Mouse (Mus musculus): ENCODE results near the gene Gna11.

Gene Gna11

DNA sequence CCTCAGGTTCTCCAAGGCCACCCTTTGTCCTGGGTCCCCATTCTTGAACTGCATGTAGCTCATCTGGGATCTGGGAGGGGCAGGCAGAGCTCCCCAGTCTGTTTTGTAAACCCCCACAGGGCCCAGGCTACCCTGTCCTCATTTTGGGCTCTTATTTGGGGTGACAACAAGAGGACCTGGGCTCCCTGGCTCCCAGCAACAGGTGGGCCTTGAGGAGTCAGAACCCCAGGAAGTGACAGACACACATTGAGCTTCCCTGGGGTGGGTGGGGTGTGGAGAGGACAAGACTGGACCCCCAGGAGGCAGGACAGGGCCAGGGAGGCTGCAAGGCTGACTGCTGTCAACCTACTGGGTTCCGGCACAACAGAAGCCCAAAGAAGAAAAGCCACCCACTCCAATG lies 1.4 kb downstream of the Gna11 start:
- no peak for DNase-seq (ENCODE audit: low read depth, low spot score)

- no peak for DNase-seq (ENCODE audit: low read depth, low spot score)
Measured at GRCm38 (mm10) chr10:81542727-81543460, 2.1 kb downstream of the Gna11 start.

- no peak for DNase-seq (ENCODE audit: low read depth, low spot score)
Measured at GRCm38 (mm10) chr10:81541803-81542202, 3.2 kb downstream of the Gna11 start.

DNA sequence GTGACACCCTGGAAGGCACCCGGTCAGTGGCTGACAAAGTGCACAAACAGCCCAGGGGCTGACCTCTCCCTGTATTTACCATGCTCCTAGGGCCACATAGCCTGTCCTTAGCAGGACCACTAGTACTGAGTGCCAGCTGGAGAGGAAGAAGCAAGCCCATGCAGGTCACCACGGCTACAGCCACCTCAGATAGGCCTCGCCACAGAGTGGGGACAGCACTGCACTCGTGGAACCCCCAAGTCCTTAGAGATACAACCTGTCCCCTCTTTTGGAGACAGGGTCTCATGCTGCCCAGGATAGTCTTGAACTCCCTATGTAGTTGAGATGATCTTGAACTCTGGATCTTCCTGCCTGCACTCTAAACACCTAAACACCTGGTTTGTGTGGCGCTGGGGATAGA lies 3.6 kb downstream of the Gna11 start:
- no peak for DNase-seq (ENCODE audit: low read depth, low spot score)

- no peak for DNase-seq (ENCODE audit: low read depth, low spot score)
Measured at GRCm38 (mm10) chr10:81538321-81539048, 6.5 kb downstream of the Gna11 start.

- DNase-seq (ENCODE audit: low read depth, low spot score), result no peak
Measured at GRCm38 (mm10) chr10:81537429-81537828, 7.6 kb downstream of the Gna11 start.

DNA sequence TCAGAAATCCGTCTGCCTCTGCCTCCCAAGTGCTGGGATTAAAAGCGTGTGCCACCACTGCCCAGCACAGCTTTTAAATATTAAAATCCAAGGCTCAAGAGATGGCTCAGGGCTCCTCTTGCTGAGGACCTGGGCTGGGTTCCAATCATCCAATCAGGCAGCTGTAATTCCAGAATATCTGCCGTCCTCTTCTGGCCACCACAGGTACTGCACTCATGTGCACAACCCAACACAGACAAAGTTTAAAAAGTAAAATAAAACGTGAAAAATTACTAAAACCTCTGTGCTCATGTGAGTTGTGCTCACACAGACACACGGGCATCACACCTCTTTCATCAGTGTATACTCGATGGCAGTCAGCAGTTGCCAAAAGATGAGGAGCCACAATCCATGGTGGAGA lies 8.3 kb downstream of the Gna11 start:
- no peak for DNase-seq (ENCODE audit: low read depth, low spot score)

DNA sequence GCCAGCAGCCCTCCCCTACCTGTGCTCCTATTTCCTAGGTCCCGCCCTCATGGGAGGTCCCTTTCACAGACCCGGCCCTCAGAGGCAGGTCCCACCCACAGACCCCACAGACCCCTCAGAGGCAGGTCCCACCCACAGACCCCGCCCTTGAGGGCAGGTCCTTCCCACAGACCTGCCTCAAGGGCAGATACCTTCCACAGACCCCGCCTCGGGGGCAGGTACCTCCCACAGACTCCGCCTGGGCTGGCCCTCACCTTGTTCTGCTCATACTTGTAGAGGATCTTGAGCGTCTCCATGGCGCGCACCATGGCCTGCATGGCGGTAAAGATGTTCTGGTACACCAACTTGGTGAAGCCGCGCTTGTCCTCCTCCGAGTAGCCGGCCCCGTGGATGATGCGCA lies 10.2 kb downstream of the Gna11 start:
- no peak for DNase-seq (ENCODE audit: low read depth, low spot score)

DNA sequence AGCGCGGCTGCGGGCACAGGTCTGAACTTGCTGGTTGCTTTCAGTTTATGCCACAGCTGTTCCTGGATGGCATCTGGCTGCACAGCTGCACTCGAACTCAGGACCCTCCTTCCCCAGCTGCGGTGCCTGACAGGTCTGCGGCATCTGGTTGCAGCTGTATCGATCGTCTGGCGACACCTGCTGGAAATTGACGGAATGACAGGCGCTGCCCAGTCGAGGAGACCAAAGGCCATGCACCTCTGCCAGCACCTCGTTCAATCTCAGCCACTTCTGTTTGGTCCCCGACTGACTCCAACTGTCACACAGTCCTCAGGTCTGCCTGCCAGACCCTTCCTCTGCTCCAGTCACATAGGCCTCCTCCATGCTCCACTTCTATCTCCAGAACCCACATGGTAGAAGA lies 18.2 kb downstream of the Gna11 start:
- DNase-seq (ENCODE audit: low read depth, low spot score), result peak; percentile 73

- no peak for DNase-seq (ENCODE audit: low read depth, low spot score)
Measured at GRCm38 (mm10) chr10:81525017-81525694, 19.8 kb downstream of the Gna11 start.

- no peak for DNase-seq (ENCODE audit: low read depth, low spot score)
Measured at GRCm38 (mm10) chr10:81524051-81524605, 20.9 kb downstream of the Gna11 start, which contains the start of gene Gna15. TSS of gene Gna15 (minus strand) at chr10:81524225.

GRCm38 (mm10) chr10:81523570-81523969 lies 21.4 kb downstream of the Gna11 start:
- DNase-seq (ENCODE audit: low read depth, low spot score), result no peak

GRCm38 (mm10) chr10:81523142-81523541 lies 21.8 kb downstream of the Gna11 start:
- DNase-seq (ENCODE audit: low read depth, low spot score), result no peak

GRCm38 (mm10) chr10:81519978-81520365 lies 25.0 kb downstream of the Gna11 start:
- no peak for DNase-seq (ENCODE audit: low read depth, low spot score)

GRCm38 (mm10) chr10:81519227-81519977 lies 25.6 kb downstream of the Gna11 start:
- no peak for DNase-seq (ENCODE audit: low read depth, low spot score)

- DNase-seq (ENCODE audit: low read depth, low spot score), result peak; percentile 63
Measured at GRCm38 (mm10) chr10:81518546-81518945, 26.4 kb downstream of the Gna11 start.

GRCm38 (mm10) chr10:81517227-81517626 lies 27.8 kb downstream of the Gna11 start:
- DNase-seq (ENCODE audit: low read depth, low spot score), result no peak

GRCm38 (mm10) chr10:81513798-81514197 lies 31.2 kb downstream of the Gna11 start:
- no peak for DNase-seq (ENCODE audit: low read depth, low spot score)

DNA sequence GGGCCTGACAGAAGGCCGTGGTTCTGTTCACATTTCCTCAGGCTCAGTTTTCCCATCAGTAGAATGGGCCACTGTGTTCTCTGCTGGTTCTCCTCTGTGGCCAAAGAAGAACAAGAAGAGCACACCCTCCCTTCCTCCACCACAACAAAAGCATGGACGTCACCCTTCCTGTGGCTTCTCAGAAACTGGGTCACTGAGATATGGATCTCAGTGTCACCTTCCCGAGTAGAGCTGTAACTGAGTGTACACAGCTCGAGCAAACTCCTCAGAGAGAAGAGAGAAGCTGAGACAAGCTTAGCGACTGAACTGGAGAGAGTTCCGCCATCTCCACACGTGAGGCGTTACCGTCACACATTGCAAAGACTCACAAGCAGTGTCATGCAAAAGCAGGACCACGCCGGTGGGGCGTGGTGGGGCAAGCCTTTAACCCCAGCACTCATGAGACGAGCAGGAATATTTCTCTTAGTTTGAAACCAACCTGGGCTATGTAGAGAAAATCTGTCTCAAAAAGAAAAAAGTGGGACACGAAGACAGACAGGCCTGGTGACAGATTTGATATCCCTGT lies 34.7 kb downstream of the Gna11 start:
- no peak for DNase-seq (ENCODE audit: low read depth, low spot score)

- no peak for DNase-seq (ENCODE audit: low read depth, low spot score)
Measured at GRCm38 (mm10) chr10:81507691-81508489, 37.1 kb downstream of the Gna11 start.

Data from forelimb bud, embryonic 11.5 days (tissue).